Mouse (Mus musculus) CH12.LX (cell line): ENCODE results near the gene Tmem104. TPM values are rescaled to one million over a fixed set of nuclear protein-coding genes. Genes with fewer than 3 reads are reported as not detected.

Experiments used
- DNase-seq: peaks from one replicate; pipeline ENCODE4 v3.0.0-alpha.2; 2013; ENCODE audit errors: extremely low read depth
- H3K27ac ChIP-seq: 2 replicates; pipeline ENCODE4 v1.5.1; 2012; ENCODE audit warnings: low read depth, mild to moderate bottlenecking, control low read depth, moderate library complexity; ENCODE audit not compliant: insufficient read depth
- H3K27me3 ChIP-seq: replicated peaks from 2 replicates; pipeline ENCODE3; 2012; ENCODE audit warnings: inconsistent platforms
- H3K36me3 ChIP-seq, 2 experiments: replicated peaks in 1 of 2; 2 replicates each; pipeline versions ENCODE3 to v1.6.1; 2012; ENCODE audit warnings: inconsistent platforms in 1 of 2, low read length in 1 of 2, mild to moderate bottlenecking in 1 of 2, mixed read lengths in 1 of 2, moderate library complexity in 1 of 2; ENCODE audit not compliant: control insufficient read depth in 1 of 2, insufficient read depth in 1 of 2
- H3K4me1 ChIP-seq, 2 experiments: 2 replicates each; pipeline ENCODE4 v1.6.1; 2012; ENCODE audit warnings: inconsistent platforms in 1 of 2, moderate library complexity in 1 of 2; ENCODE audit not compliant: insufficient read depth in 2 of 2, control insufficient read depth in 1 of 2
- H3K4me2 ChIP-seq: 2 replicates; pipeline ENCODE4 v1.6.1; 2012; ENCODE audit warnings: low read depth, mild to moderate bottlenecking, control low read depth; ENCODE audit not compliant: poor library complexity, insufficient read depth, severe bottlenecking
- H3K4me3 ChIP-seq, 3 experiments: fragments of 150-350 bp in 1 of 3; sonication (generic) in 1 of 3; replicated peaks in 1 of 3; 2 replicates each; pipeline versions ENCODE3 to v1.5.1; 2011 to 2012; ENCODE audit warnings: low read depth in 2 of 3, low read length in 2 of 3, mild to moderate bottlenecking in 2 of 3, moderate library complexity in 2 of 3, control low read depth in 1 of 3, improper control_type of control experiment in 1 of 3, inconsistent platforms in 1 of 3, mixed read lengths in 1 of 3; ENCODE audit not compliant: poor library complexity in 1 of 3
- H3K79me2 ChIP-seq: replicated peaks from 2 replicates; pipeline ENCODE4 v1.6.1; 2012; ENCODE audit warnings: mild to moderate bottlenecking, moderate library complexity; ENCODE audit not compliant: control insufficient read depth, poor library complexity, insufficient read depth, severe bottlenecking; ENCODE audit errors: extremely low read depth
- H3K9ac ChIP-seq: 2 replicates; pipeline ENCODE4 v1.6.1; 2012; ENCODE audit warnings: low read depth, mild to moderate bottlenecking, control low read depth, moderate library complexity; ENCODE audit not compliant: insufficient read depth
- H3K9me3 ChIP-seq: replicated peaks from 2 replicates; pipeline ENCODE3; 2012; ENCODE audit warnings: low read length, inconsistent platforms, mixed read lengths
- CHD1 ChIP-seq: IDR thresholded peaks from 2 replicates; pipeline ENCODE4 v1.6.1; 2012; ENCODE audit warnings: low read depth, low read length, improper control_type of control experiment, inconsistent platforms
- CTCF ChIP-seq, 2 experiments: IDR thresholded peaks in 1 of 2; conservative IDR thresholded peaks in 1 of 2; 2 replicates each; pipeline ENCODE4 v1.5.1; 2011 to 2012; ENCODE audit warnings: low read depth in 2 of 2, low read length in 2 of 2, improper control_type of control experiment in 1 of 2, inconsistent platforms in 1 of 2, mild to moderate bottlenecking in 1 of 2, moderate library complexity in 1 of 2
- ELF1 ChIP-seq: IDR thresholded peaks from 2 replicates; pipeline ENCODE4 v1.6.1; 2014; ENCODE audit warnings: low read depth, mild to moderate bottlenecking, inconsistent platforms, low read length, improper control_type of control experiment
- EP300 ChIP-seq: IDR thresholded peaks from 2 replicates; pipeline ENCODE4 v1.6.1; 2011; ENCODE audit warnings: low read length, improper control_type of control experiment
- JUN ChIP-seq: IDR thresholded peaks from 2 replicates; pipeline ENCODE4 v1.6.1; 2011; ENCODE audit warnings: low read depth, mild to moderate bottlenecking, low read length, improper control_type of control experiment, moderate library complexity; ENCODE audit not compliant: insufficient read depth
- JUND ChIP-seq: conservative IDR thresholded peaks from 2 replicates; pipeline ENCODE4 v1.6.1; 2011; ENCODE audit warnings: low read depth, low read length, improper control_type of control experiment
- KAT2A ChIP-seq: IDR thresholded peaks from 2 replicates; pipeline ENCODE4 v1.6.1; 2012; ENCODE audit warnings: low read length, improper control_type of control experiment, inconsistent platforms; ENCODE audit not compliant: insufficient replicate concordance
- MEF2A ChIP-seq: IDR thresholded peaks from 2 replicates; pipeline ENCODE4 v1.6.1; 2014; ENCODE audit warnings: low read depth, mild to moderate bottlenecking, inconsistent platforms, low read length, improper control_type of control experiment, borderline replicate concordance
- MXI1 ChIP-seq: IDR thresholded peaks from 2 replicates; pipeline ENCODE4 v1.6.1; 2011; ENCODE audit warnings: mild to moderate bottlenecking, low read depth, low read length, improper control_type of control experiment
- PAX5 ChIP-seq: IDR thresholded peaks from 2 replicates; pipeline ENCODE4 v1.6.1; 2012; ENCODE audit warnings: low read length, inconsistent platforms, mixed read lengths
- RCOR1 ChIP-seq: conservative IDR thresholded peaks from 2 replicates; pipeline ENCODE4 v1.6.1; 2012; ENCODE audit warnings: low read depth, mild to moderate bottlenecking, inconsistent platforms, low read length, improper control_type of control experiment
- SIN3A ChIP-seq: IDR thresholded peaks from 2 replicates; pipeline ENCODE4 v1.6.1; 2012; ENCODE audit warnings: low read length, improper control_type of control experiment, inconsistent platforms
- SMC3 ChIP-seq: IDR thresholded peaks from 2 replicates; pipeline ENCODE4 v1.6.1; 2011; ENCODE audit warnings: low read depth, low read length, improper control_type of control experiment
- USF2 ChIP-seq: conservative IDR thresholded peaks from 2 replicates; pipeline ENCODE4 v1.6.1; 2011; ENCODE audit warnings: low read depth, low read length, improper control_type of control experiment
- ZKSCAN1 ChIP-seq: IDR thresholded peaks from 2 replicates; pipeline ENCODE4 v1.6.1; 2012; ENCODE audit warnings: low read depth, inconsistent platforms, low read length, improper control_type of control experiment, borderline replicate concordance
- ZMIZ1 ChIP-seq: IDR thresholded peaks from 2 replicates; pipeline ENCODE4 v1.6.1; 2012; ENCODE audit warnings: low read depth, mild to moderate bottlenecking, inconsistent platforms, low read length, improper control_type of control experiment
- ZNF384 ChIP-seq: IDR thresholded peaks from 2 replicates; pipeline ENCODE4 v1.6.1; 2012; ENCODE audit warnings: low read depth, low read length, improper control_type of control experiment, inconsistent platforms
- dilution Hi-C: fragments of 300-500 bp; cut with MboI; formaldehyde crosslinking; loops from 2 replicates; pipeline ENCODE4 v1.14.3; 2020; ENCODE audit warnings: low sequenced_read_pairs; ENCODE audit not compliant: extremely low pct_unique_long_range_greater_than_20kb, extremely low pct_ligation_motif_present
- in situ Hi-C: fragments of 300-500 bp; cut with MboI; formaldehyde crosslinking; loops from 3 replicates; pipeline ENCODE4 v1.14.3; 2019; ENCODE audit warnings: low sequenced_read_pairs, low pct_ligation_motif_present, low pct_unique_long_range_greater_than_20kb, mixed read lengths
- polyA plus RNA-seq: library from polyadenylated mRNA; unstranded; fragments of >175 nt; gene quantifications from 2 replicates; pipeline ENCODE4 v1.2.1, GENCODE M21; 2012; ENCODE audit warnings: low read depth; ENCODE audit not compliant: insufficient read length
- total RNA-seq, 2 experiments: library from RNA; depleted of rRNA; stranded (reverse); fragments of 300-350 nt in 1 of 2; fragments of >200 nt in 1 of 2; gene quantifications; 2 replicates each; pipeline ENCODE4 v1.2.3; 2012 to 2014

Gene Tmem104
- total and polyA plus RNA-seq, 3 experiments, result 3.5 to 16.1 (median 10.8) TPM

DNA sequence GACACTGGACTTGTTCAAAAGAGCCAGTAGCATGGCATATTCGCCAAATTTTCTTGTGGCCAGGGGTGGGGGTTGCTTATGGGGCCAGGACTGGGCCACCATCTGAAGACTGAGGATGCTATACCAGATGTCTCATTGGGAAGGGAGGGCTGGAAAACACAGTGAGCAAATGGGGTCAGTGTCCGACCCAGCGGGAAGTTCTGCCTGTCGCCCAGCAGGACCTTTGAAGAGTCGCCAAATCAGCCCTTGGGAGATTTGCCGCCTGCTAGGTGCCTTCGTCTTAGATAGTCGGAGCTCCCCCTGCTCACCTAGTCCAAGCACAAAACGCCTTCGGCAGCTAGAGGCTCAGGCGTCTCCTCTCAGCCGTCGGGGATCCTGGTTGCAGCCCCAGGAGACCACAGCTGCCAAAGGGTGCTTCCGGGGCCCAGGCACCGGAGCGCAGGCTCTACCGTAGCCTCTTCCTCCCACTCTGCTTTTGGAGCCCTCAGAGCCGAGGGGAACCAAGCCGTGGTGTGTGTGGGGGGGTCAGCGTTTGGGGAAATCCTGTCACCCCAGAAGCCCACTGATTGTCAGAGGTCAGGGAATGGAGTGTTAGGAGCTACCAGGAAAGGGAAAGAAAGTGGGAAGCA lies 78.6 kb downstream of the Tmem104 start:
- DNase-seq, result no peak
- no peak overlapping the region for H3K4me3 ChIP-seq
- dilution Hi-C loops (no loop called here), in situ Hi-C loops (no loop called here)
- no peak overlapping the region for H3K9ac ChIP-seq
- H3K27me3 ChIP-seq, result peaks cover 12% of the 10 kb centered on the region
- TF ChIP-seq ZMIZ1 (no peak), USF2 (no peak), PAX5 (no peak)
- no peak overlapping the region for H3K4me2 ChIP-seq
- no peaks in the 10 kb centered on the region for H3K9me3 ChIP-seq
- peaks cover 31 to 50% of the 10 kb centered on the region in 2 experiments for H3K36me3 ChIP-seq
- no peaks in the 10 kb centered on the region for H3K79me2 ChIP-seq
- no peak overlapping the region for H3K27ac ChIP-seq
- peaks cover 0 to 8% of the 10 kb centered on the region in 2 experiments; a peak in 2 of 4 replicates for H3K4me1 ChIP-seq

DNA sequence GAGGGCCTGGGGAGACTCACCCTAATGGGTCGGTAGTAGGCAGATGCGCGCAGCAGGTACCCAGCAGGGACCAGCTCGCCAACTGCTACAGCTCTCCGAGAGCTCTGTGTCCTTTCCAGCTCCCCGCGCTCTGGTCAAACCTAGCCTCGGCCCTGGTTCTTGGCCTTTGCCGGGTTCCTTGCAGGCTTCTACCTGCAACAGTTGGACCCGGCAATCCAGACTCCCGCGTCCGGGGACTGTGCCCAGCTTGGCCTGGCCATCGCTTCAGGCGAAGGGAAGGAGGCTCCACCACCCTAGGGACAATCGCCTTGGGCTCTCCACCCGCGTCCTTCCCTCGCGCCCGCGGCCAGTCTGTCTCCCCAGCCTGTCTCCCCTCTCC lies 79.1 kb downstream of the Tmem104 start:
- H3K4me2 ChIP-seq, result no peak overlapping the region
- H3K27me3 ChIP-seq, result peaks cover 9% of the 10 kb centered on the region
- H3K9me3 ChIP-seq, result no peaks in the 10 kb centered on the region
- no peak overlapping the region for H3K27ac ChIP-seq
- peaks cover 36 to 55% of the 10 kb centered on the region in 2 experiments for H3K36me3 ChIP-seq
- H3K4me3 ChIP-seq, result no peak overlapping the region
- no peaks in the 10 kb centered on the region for H3K79me2 ChIP-seq
- DNase-seq, result no peak
- TF ChIP-seq MXI1 (no peak), SIN3A (no peak), CHD1 (no peak)
- no peak overlapping the region for H3K9ac ChIP-seq
- dilution Hi-C loops (no loop called here), in situ Hi-C loops (no loop called here)
- H3K4me1 ChIP-seq, result peaks cover 0 to 8% of the 10 kb centered on the region in 2 experiments; a peak in 2 of 4 replicates

DNA sequence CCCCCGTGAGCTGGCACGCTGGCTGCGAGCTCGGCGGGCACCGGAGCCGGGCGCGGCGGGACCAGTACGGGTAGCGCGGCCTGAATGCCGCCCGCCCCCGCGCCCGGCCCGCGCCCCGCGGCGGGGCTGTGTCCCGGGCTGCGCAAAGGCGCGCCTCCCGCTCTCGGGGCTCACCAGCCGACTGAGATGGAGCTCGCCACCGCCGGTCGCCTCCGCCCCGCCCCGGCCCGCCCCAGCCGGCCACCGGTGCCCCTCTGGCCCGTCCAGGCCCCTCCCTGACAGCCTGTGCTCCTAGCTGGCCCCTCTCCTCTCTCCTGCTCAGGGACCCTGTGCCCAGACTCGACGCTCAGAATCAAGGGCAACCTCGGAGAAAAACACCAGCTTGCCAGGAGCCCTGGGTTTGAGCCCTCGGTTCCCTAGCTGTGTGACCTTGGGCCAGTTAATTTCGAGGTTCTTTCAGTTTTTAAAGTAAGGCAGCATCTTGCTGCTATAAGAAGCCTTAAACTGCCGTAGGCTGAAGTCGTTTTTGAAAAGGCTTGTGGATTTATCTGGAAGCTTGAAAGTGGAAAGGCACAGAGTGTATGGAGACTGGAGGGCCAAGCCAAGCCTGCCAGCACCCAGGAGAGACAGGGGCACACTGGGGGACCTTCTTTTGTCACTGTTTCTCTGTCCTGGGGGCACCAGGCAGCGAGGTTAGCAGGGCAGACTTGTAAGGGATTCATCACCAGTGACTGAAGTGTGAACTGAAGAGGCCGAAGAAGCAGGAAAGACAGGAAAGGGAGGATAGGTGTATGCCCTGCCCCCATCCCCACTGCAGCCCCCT lies 80.0 kb downstream of the Tmem104 start, which contains the start of gene Grin2c:
Gene Grin2c (minus strand): TSS at position 183 of the 823 bp plus-strand sequence.
- Histone ChIP-seq H3K9me3 (no peaks in the 10 kb centered on the region), H3K9ac (no peak within 1 kb of the TSS), H3K4me1 (peaks cover 3 to 9% of the 10 kb centered on the region in 2 experiments; a peak in 3 of 4 replicates), H3K27ac (no peak within 1 kb of the TSS), H3K4me2 (no peak within 1 kb of the TSS), H3K4me3 (no peak within 1 kb of the TSS), H3K36me3 (peaks cover 45 to 63% of the 10 kb centered on the region in 2 experiments), H3K79me2 (no peaks in the 10 kb centered on the region), H3K27me3 (peaks cover 4% of the 10 kb centered on the region)
- DNase-seq, result no peak
- dilution Hi-C loops, result no loop called here
- in situ Hi-C loops, result no loop called here
- no peak for TF ChIP-seq JUND
- TF ChIP-seq KAT2A, result no peak
- TF ChIP-seq PAX5, result no peak
- TF ChIP-seq ZNF384, result no peak
- TF ChIP-seq RCOR1, result no peak
- no peak for TF ChIP-seq EP300
- no peak for TF ChIP-seq MEF2A
- TF ChIP-seq SMC3, result no peak
- TF ChIP-seq ELF1, result no peak
- TF ChIP-seq CTCF (conservative IDR thresholded peaks at IDR 0.05 in 1 of 2, IDR thresholded peaks at IDR 0.05 in 1 of 2; ENCODE audit: low read depth in 2 of 2, low read length in 2 of 2), result no peak
- TF ChIP-seq ZMIZ1, result no peak
- TF ChIP-seq ZKSCAN1, result no peak
- TF ChIP-seq JUN, result no peak
- TF ChIP-seq USF2, result no peak
